Mouse (Mus musculus) gastrocnemius, adult 18-20 months (tissue): ENCODE measurements around the gene Spns2. TPM values are rescaled to one million over a fixed set of nuclear protein-coding genes. Genes with fewer than 3 reads are reported as not detected.

Experiments used
- DNase-seq: peaks from one replicate; pipeline ENCODE4 v3.0.0; 2021; ENCODE audit warnings: low spot score
- long read RNA-seq, 2 experiments: library from polyadenylated mRNA; stranded (forward); transcript quantifications; one replicate each; pipeline ENCODE4 v2.0.0; 2021
- total RNA-seq, 2 experiments: library from RNA; stranded (reverse); gene quantifications; 2 replicates each; pipeline ENCODE4 v1.2.3; 2021

Spns2 gene
- total RNA-seq = 10 to 100 TPM; 26.5 to 42.7 TPM
- long read RNA-seq, experiment 1, transcript Spns2-201 (13 exons, 3,241 nt) = major isoform, 44 of 87 reads
- long read RNA-seq, experiment 1, partial matches to known transcripts = 6 of 87 reads
- long read RNA-seq, experiment 1, other reads (novel, unspliced or antisense) = 36 of 87 reads
- long read RNA-seq, experiment 2, transcript Spns2-201 (13 exons, 3,241 nt) = major isoform, 49 of 86 reads
- long read RNA-seq, experiment 2, partial matches to known transcripts = 6 of 86 reads
- long read RNA-seq, experiment 2, other reads (novel, unspliced or antisense) = 31 of 86 reads

GRCm38 (mm10) chr11:72489881-72490301 lies at the start of gene Spns2:
Spns2 (minus strand) TSS chr11:72489904.
- DNase-seq = peak; percentile 93

- no peak for DNase-seq
Observed at GRCm38 (mm10) chr11:72538811-72539210, 49.1 kb upstream of the Spns2 start.

GRCm38 (mm10) chr11:72538037-72538755 lies 48.5 kb upstream of the Spns2 start:
- DNase-seq = peak; percentile 31

- peak; percentile 39 for DNase-seq
Observed at GRCm38 (mm10) chr11:72537503-72537902, 47.8 kb upstream of the Spns2 start.

GRCm38 (mm10) chr11:72535519-72535918 lies 45.8 kb upstream of the Spns2 start:
- DNase-seq = no peak

- no peak for DNase-seq
Observed at GRCm38 (mm10) chr11:72532890-72533289, 43.2 kb upstream of the Spns2 start.

GRCm38 (mm10) chr11:72531632-72532031 lies 41.9 kb upstream of the Spns2 start:
- no peak for DNase-seq

GRCm38 (mm10) chr11:72531144-72531543 lies 41.4 kb upstream of the Spns2 start:
- DNase-seq = no peak

GRCm38 (mm10) chr11:72526190-72526589 lies 36.5 kb upstream of the Spns2 start:
- peak; percentile 37 for DNase-seq

GRCm38 (mm10) chr11:72523711-72524110 lies 34.0 kb upstream of the Spns2 start:
- DNase-seq = no peak

- DNase-seq = peak; percentile 58
Observed at GRCm38 (mm10) chr11:72522616-72523041, 32.9 kb upstream of the Spns2 start.

GRCm38 (mm10) chr11:72521598-72522541 lies 32.2 kb upstream of the Spns2 start:
- peak; percentile 71 for DNase-seq

- DNase-seq = no peak
Observed at GRCm38 (mm10) chr11:72519895-72520294, 30.2 kb upstream of the Spns2 start.

GRCm38 (mm10) chr11:72519189-72519588 lies 29.5 kb upstream of the Spns2 start:
- DNase-seq = no peak

- no peak for DNase-seq
Observed at GRCm38 (mm10) chr11:72518449-72518848, 28.7 kb upstream of the Spns2 start.

GRCm38 (mm10) chr11:72514967-72515366 lies 25.3 kb upstream of the Spns2 start:
- no peak for DNase-seq

GRCm38 (mm10) chr11:72508651-72509050 lies 18.9 kb upstream of the Spns2 start:
- DNase-seq = no peak

- DNase-seq = peak; percentile 90
Observed at GRCm38 (mm10) chr11:72507651-72508050, 17.9 kb upstream of the Spns2 start.

GRCm38 (mm10) chr11:72504016-72504797 lies 14.5 kb upstream of the Spns2 start:
- DNase-seq = no peak

- no peak for DNase-seq
Observed at GRCm38 (mm10) chr11:72503501-72503921, 13.8 kb upstream of the Spns2 start.

GRCm38 (mm10) chr11:72502236-72502635 lies 12.5 kb upstream of the Spns2 start:
- DNase-seq = no peak
